Mouse (Mus musculus) heart, postnatal 0 days (tissue): ENCODE measurements at regions not wholly inside any gene's neighbourhood (a gene's known extent, or its start where the extent isn't known, plus 50 kb on each side); places are given as distances from the start of the nearest gene placed in this dataset.

Experiments
- CTCF ChIP-seq: IDR thresholded peaks from 2 replicates; pipeline ENCODE4 v1.5.1; 2016; ENCODE audit warnings: antibody characterized with exemption, control low read depth, low read depth
- EP300 ChIP-seq: IDR thresholded peaks from 2 replicates; pipeline ENCODE4 v1.6.1; 2016; ENCODE audit warnings: antibody characterized with exemption, low read depth

DNA sequence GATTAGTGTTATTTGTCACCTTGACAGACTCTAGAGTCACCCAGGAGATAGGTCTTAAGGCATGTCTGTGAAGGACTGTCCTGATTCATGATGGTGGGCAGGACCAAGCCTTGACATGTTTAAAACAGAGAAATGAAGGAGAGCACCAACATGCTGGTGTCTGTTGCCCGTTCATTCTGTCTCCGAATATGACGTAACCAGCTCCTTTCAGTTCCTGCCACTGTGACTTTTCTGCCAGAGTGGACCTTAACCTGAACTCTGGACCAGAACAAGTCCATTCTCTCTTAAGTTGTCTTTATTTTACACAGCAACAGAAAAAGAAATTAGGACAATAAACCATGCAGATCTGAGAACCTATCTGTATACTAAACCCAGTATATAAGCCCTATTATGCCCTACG lies 146.1 kb upstream of the Pik3r1 start:
- TF ChIP-seq EP300 (no peak), CTCF (no peak)
